Mouse (Mus musculus): ENCODE results near the gene Zdhhc17. TPM values are rescaled to one million over a fixed set of nuclear protein-coding genes. Genes with fewer than 3 reads are reported as not detected.

Zdhhc17 gene
- polyA plus RNA-seq, 1 experiment from 2014 or later, result 17.9 TPM

Other genes starting within 250 kb of the Zdhhc17 start
- gene Csrp2, start 90.4 kb downstream of the Zdhhc17 start, polyA plus RNA-seq (2016; fragmentation: Nextera tagmentation; extraction: Ambion mirVana), result 351 and 398 TPM in 2 replicates
- gene Osbpl8, start 154.6 kb upstream of the Zdhhc17 start, polyA plus RNA-seq (2016; fragmentation: Nextera tagmentation; extraction: Ambion mirVana), result 35.3 and 37.0 TPM in 2 replicates